Mouse (Mus musculus): Measurements from ENCODE around the gene Isyna1. TPM values are rescaled to one million over a fixed set of nuclear protein-coding genes. Genes with fewer than 3 reads are reported as not detected.

The Isyna1 gene
- 161 and 250 TPM in 2 replicates for total RNA-seq (2012; rRNA removed)

DNA sequence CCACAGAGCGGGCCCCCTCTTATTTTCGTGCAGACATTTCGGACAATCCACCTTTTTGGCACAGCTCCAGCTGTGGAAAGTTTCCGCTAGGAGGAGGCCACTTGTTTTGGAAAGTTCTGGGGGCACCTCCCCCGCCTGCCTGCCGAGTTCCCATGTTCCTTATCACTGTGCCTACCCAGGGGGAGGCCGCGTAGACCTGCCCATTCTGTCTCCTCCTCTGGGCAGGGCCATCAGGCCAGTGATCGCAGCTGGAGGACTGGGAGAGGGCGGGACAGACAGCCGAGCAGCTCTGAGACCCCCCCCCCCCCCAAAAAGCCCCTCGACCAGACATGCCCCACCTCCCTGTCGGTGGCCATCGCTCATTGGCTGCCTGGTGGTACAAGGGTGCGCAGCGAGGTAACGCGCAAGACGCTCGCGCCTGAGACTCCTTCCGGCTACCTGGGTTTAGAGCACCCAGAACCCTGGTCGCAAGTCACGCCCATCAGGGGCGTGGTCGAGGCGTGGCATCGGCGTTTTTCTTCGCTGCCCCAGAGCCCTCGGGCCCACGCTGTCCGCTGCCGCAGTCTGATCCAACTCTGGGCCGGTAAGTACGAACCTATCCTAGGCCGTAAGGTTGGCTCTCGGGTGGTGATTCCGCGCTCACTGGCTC, at the start of gene Isyna1:
Gene Isyna1, plus strand, starts transcription at position 413 of the 649 bp plus-strand sequence.
- peaks cover 2 to 31% of the 10 kb centered on the region in 2 experiments; a peak in 2 of 4 replicates for H3K4me1 ChIP-seq (ENCODE audit: control insufficient read depth in 2 of 2, insufficient read depth in 2 of 2, low read length in 2 of 2, poor library complexity in 1 of 2)
- in situ Hi-C loops (cut with MboI; ENCODE audit: low sequenced_read_pairs in 2 of 2, unreplicated experiment in 2 of 2) = no loop called here
- peaks cover 39% of the 10 kb centered on the region for H3K36me3 ChIP-seq (ENCODE audit: control insufficient read depth, insufficient read depth, low read length, poor library complexity, severe bottlenecking)
- H3K9me3 ChIP-seq (ENCODE audit: control insufficient read depth, insufficient read depth, low read depth, low read length) = no peaks in the 10 kb centered on the region
- H3K4me3 ChIP-seq (ENCODE audit: insufficient read depth in 1 of 2, low read depth in 1 of 2, low read length in 2 of 2, poor library complexity in 1 of 2, severe bottlenecking in 1 of 2) = peak within 1 kb of the TSS; percentile 69 to 79
- H3K9ac ChIP-seq (ENCODE audit: insufficient read depth, low read depth, low read length, poor library complexity, severe bottlenecking) = peak within 1 kb of the TSS; percentile 77
- no peak within 1 kb of the TSS for H3K27ac ChIP-seq (ENCODE audit: insufficient read depth, low read depth, low read length, poor library complexity, severe bottlenecking)
- peak; percentile 88 for DNase-seq (ENCODE audit: low read depth, low spot score)
- TF ChIP-seq MAFK (IDR thresholded peaks at IDR 0.05; ENCODE audit: insufficient read depth, low read depth, low read length) (no peak), CHD2 (IDR thresholded peaks at IDR 0.05; ENCODE audit: low read depth, low read length) (no peak), ZC3H11A (IDR thresholded peaks at IDR 0.05; ENCODE audit: borderline replicate concordance, low read depth, low read length) (no peak), ZNF384 (IDR thresholded peaks at IDR 0.05; ENCODE audit: low read depth, low read length) (no peak), HCFC1 (IDR thresholded peaks at IDR 0.05; ENCODE audit: borderline replicate concordance, insufficient read depth, low read length) (no peak)

DNA sequence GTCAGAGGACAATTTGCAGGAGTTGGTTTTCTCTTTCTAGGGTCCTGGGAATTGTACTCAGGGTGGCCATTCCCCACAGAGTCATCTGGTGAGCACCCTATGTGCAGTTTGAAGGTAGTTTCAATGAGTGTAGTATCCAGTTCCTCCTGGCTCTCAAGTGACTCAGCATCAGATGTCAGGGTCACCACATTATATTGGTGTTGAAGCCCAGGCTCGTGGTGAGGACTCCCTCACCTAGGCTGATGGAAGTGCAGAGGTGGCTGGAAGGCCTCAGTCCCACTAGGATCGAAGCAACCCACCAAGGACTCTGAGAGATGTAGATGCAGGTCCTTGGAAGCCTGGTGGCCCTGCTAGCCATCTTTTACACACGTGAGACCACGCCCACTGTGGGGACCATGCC, 47.8 kb upstream of the Isyna1 start:
- no peak for TF ChIP-seq MAFK (IDR thresholded peaks at IDR 0.05; ENCODE audit: insufficient read depth, low read depth, low read length)
- no peak for TF ChIP-seq CHD2 (IDR thresholded peaks at IDR 0.05; ENCODE audit: low read depth, low read length)
- no peak for TF ChIP-seq ZC3H11A (IDR thresholded peaks at IDR 0.05; ENCODE audit: borderline replicate concordance, low read depth, low read length)
- TF ChIP-seq HCFC1 (IDR thresholded peaks at IDR 0.05; ENCODE audit: borderline replicate concordance, insufficient read depth, low read length) = no peak
- no peak for TF ChIP-seq ZNF384 (IDR thresholded peaks at IDR 0.05; ENCODE audit: low read depth, low read length)
- DNase-seq (ENCODE audit: low read depth, low spot score) = no peak

DNA sequence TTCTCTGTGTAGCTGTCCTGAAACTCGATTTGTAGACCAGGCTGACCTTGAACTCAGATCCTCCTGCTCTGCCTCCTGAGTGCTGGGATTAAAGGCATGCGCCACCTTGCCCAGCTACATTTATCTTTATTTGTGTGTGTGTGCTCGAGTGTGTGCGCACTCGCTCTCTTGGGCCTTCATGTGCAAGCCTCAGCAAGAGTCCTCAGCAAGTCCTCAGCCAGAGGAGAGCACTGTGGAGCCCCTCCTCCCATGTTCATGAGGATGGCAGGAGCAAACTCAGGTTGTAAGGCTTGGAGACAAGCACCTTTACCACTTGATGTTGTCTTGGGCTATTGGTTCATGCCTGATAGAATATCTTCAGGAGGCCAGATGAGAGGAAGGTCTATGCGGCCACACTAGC, 46.4 kb upstream of the Isyna1 start:
- no peak overlapping the region for H3K27ac ChIP-seq (ENCODE audit: insufficient read depth, low read depth, low read length, poor library complexity, severe bottlenecking)
- no peak for DNase-seq (ENCODE audit: low read depth, low spot score)
- TF ChIP-seq CHD2 (IDR thresholded peaks at IDR 0.05; ENCODE audit: low read depth, low read length) = no peak
- TF ChIP-seq ZC3H11A (IDR thresholded peaks at IDR 0.05; ENCODE audit: borderline replicate concordance, low read depth, low read length) = no peak
- TF ChIP-seq ZNF384 (IDR thresholded peaks at IDR 0.05; ENCODE audit: low read depth, low read length) = no peak
- TF ChIP-seq MAFK (IDR thresholded peaks at IDR 0.05; ENCODE audit: insufficient read depth, low read depth, low read length) = no peak
- no peak for TF ChIP-seq HCFC1 (IDR thresholded peaks at IDR 0.05; ENCODE audit: borderline replicate concordance, insufficient read depth, low read length)
- in situ Hi-C loops (cut with MboI; ENCODE audit: low sequenced_read_pairs in 2 of 2, unreplicated experiment in 2 of 2) = no loop called here
- H3K4me1 ChIP-seq (ENCODE audit: control insufficient read depth in 2 of 2, insufficient read depth in 2 of 2, low read length in 2 of 2, poor library complexity in 1 of 2) = no peaks in the 10 kb centered on the region; a peak in 1 of 4 replicates
- no peaks in the 10 kb centered on the region for H3K9me3 ChIP-seq (ENCODE audit: control insufficient read depth, insufficient read depth, low read depth, low read length)
- no peak overlapping the region for H3K4me3 ChIP-seq (ENCODE audit: insufficient read depth in 1 of 2, low read depth in 1 of 2, low read length in 2 of 2, poor library complexity in 1 of 2, severe bottlenecking in 1 of 2)
- H3K9ac ChIP-seq (ENCODE audit: insufficient read depth, low read depth, low read length, poor library complexity, severe bottlenecking) = no peak overlapping the region
- H3K36me3 ChIP-seq (ENCODE audit: control insufficient read depth, insufficient read depth, low read length, poor library complexity, severe bottlenecking) = no peaks in the 10 kb centered on the region; the same call in 1 of the 2 replicates

More for the DNA sequence above, 47.8 kb upstream of the Isyna1 start:
- Histone ChIP-seq H3K4me1 (ENCODE audit: control insufficient read depth in 2 of 2, insufficient read depth in 2 of 2, low read length in 2 of 2, poor library complexity in 1 of 2) (no peaks in the 10 kb centered on the region; a peak in 1 of 4 replicates), H3K36me3 (ENCODE audit: control insufficient read depth, insufficient read depth, low read length, poor library complexity, severe bottlenecking) (no peaks in the 10 kb centered on the region; the same call in 1 of the 2 replicates), H3K9ac (ENCODE audit: insufficient read depth, low read depth, low read length, poor library complexity, severe bottlenecking) (no peak overlapping the region), H3K4me3 (ENCODE audit: insufficient read depth in 1 of 2, low read depth in 1 of 2, low read length in 2 of 2, poor library complexity in 1 of 2, severe bottlenecking in 1 of 2) (no peak overlapping the region), H3K9me3 (ENCODE audit: control insufficient read depth, insufficient read depth, low read depth, low read length) (no peaks in the 10 kb centered on the region), H3K27ac (ENCODE audit: insufficient read depth, low read depth, low read length, poor library complexity, severe bottlenecking) (no peak overlapping the region)
- in situ Hi-C loops (cut with MboI; ENCODE audit: low sequenced_read_pairs in 2 of 2, unreplicated experiment in 2 of 2) = no loop called here

DNA sequence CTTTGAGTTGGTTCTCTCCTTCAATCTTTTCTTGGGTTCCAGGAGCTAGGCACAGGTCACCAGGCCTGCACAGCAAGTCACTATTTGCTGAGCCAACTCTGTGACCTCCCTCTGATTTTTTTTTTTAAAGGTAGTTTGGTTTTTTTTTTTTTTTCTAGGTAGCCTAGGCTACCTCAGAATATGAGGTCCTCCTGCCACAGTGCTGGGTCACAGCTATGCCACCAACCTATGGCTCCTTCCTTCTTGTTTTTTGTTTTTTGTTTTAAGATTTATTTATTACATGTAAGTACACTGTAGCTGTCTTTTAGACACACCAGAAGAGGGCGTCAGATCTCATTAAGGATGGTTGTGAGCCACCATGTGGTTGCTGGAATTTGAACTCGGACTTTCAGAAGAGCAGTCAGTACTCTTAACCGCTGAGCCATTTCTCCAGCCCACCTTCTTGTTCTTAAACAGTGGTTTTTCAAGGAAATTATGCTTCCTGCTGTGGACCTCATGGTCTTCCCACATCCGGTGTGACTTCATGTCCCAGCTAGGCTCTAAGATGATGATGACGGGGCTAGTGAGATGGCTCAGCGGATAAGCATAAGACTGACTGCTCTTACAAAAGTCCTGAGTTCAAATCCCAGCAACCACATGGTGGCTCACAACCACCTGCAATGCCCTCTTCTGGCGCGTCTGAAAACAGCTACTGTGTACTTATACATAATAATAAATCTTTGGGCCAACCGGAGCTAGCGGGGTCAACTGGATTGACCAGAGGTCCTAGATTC, 44.6 kb upstream of the Isyna1 start:
- TF ChIP-seq ZNF384 (IDR thresholded peaks at IDR 0.05; ENCODE audit: low read depth, low read length) (peak; percentile 85), MAFK (IDR thresholded peaks at IDR 0.05; ENCODE audit: insufficient read depth, low read depth, low read length) (no peak), CHD2 (IDR thresholded peaks at IDR 0.05; ENCODE audit: low read depth, low read length) (no peak), ZC3H11A (IDR thresholded peaks at IDR 0.05; ENCODE audit: borderline replicate concordance, low read depth, low read length) (no peak)
- H3K9ac ChIP-seq (ENCODE audit: insufficient read depth, low read depth, low read length, poor library complexity, severe bottlenecking) = no peak overlapping the region
- in situ Hi-C loops (cut with MboI; ENCODE audit: low sequenced_read_pairs in 2 of 2, unreplicated experiment in 2 of 2) = no loop called here
- H3K4me3 ChIP-seq (ENCODE audit: insufficient read depth in 1 of 2, low read depth in 1 of 2, low read length in 2 of 2, poor library complexity in 1 of 2, severe bottlenecking in 1 of 2) = no peak overlapping the region
- DNase-seq (ENCODE audit: low read depth, low spot score) = no peak
- H3K27ac ChIP-seq (ENCODE audit: insufficient read depth, low read depth, low read length, poor library complexity, severe bottlenecking) = no peak overlapping the region
- H3K4me1 ChIP-seq (ENCODE audit: control insufficient read depth in 2 of 2, insufficient read depth in 2 of 2, low read length in 2 of 2, poor library complexity in 1 of 2) = no peaks in the 10 kb centered on the region; a peak in 1 of 4 replicates
- H3K36me3 ChIP-seq (ENCODE audit: control insufficient read depth, insufficient read depth, low read length, poor library complexity, severe bottlenecking) = no peaks in the 10 kb centered on the region; the same call in 1 of the 2 replicates
- no peaks in the 10 kb centered on the region for H3K9me3 ChIP-seq (ENCODE audit: control insufficient read depth, insufficient read depth, low read depth, low read length)
